Mouse (Mus musculus): Measurements from ENCODE around the gene Obox2.
"Not testable (repeated sequence)": the region's sequence is repeated elsewhere in the genome, so short reads cannot be mapped to it uniquely, and the experiment has no call there.

Gene Obox2

GRCm38 (mm10) chr7:15388421-15388998 is at the start of gene Obox2, which contains the start of gene Obox1:
Gene Obox2, plus strand, starts transcription at chr7:15388721.
Gene Obox1, plus strand, starts transcription at chr7:15388948.
- not testable (repeated sequence) for DNase-seq (ENCODE audit: low spot score in 2 of 2)

DNA sequence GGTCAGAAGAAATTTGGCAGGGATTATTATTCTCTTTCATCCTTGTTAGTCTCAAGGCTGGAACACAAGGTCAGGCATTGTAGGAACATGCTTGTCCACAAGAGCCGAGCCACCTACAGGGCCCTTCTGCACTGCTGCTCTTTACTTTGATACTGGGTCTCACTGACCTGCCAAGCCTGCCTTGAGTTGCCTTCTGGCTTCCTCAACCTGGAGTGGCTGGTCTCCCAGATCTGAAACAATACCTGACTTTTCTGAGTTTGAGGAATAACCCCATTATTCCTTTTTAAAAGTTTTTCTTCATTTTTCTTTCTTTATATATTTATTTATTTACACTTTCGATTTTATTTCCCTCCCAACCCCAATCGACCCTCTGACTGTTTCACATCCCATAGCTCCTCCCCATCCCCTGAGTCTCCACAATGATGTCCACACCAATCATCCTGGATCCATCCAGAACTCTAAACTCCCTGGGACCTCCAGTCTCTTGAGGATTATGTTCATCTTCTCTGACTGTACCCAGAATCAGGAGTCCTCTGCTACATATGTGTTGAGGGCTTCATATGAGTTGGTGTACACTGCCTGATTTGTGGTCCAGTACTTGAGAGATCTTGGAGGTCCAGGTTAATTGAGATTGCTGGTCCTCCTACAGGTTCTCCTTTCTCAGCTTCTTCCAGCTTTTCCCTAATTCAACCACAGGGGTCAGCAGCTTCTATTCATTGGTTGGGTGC is 10.8 kb downstream of the Obox2 start:
- DNase-seq (ENCODE audit: low spot score in 2 of 2): not testable (repeated sequence)

DNA sequence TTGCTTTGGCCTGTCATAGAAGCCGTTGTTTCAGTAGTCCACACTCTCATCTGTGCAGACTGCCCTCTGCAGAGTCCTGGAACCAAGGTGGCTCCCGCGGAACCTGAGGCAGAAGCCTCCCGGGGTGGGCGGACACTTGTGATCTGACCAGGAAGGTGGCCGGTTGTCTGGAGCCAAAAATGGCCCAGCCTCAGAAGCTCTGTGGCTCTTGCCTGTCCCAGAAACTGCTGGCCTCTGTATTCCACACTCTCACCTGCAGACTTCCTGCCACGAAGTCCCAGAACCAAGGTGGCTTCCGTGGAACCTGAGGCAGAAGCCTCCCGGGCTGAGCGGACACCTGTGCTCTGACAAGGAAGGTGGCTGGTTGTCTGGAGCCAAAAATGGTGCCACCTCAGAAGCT is 18.3 kb downstream of the Obox2 start:
- not testable (repeated sequence) for DNase-seq (ENCODE audit: low spot score in 2 of 2)

DNA sequence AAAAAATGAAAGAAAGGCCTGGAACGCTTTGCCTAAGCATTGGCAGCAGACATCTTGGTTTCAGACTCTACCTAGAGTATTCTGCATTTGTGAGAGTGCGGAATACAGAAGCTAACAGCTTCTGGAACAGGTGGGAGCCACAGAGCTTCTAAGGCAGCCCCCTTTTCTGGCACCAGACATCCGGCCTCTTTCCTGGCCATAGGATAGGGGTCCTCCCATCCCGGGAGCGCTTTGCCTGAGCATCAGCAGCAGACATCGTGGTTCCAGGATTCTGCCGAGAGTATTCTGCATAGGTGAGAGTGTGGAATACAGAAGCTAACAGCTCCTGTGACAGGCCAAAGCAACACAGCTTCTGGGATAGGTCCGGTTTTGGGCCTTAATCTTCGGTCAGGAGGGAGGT is 29.5 kb downstream of the Obox2 start:
- DNase-seq (ENCODE audit: low spot score in 2 of 2): not testable (repeated sequence)

GRCm38 (mm10) chr7:15425537-15425936 is 37.0 kb downstream of the Obox2 start:
- not testable (repeated sequence) for DNase-seq (ENCODE audit: low spot score in 2 of 2)

Data from spleen, postnatal 4 days (tissue).